Mouse (Mus musculus): Measurements from ENCODE around the gene Tm4sf5.

DNA sequence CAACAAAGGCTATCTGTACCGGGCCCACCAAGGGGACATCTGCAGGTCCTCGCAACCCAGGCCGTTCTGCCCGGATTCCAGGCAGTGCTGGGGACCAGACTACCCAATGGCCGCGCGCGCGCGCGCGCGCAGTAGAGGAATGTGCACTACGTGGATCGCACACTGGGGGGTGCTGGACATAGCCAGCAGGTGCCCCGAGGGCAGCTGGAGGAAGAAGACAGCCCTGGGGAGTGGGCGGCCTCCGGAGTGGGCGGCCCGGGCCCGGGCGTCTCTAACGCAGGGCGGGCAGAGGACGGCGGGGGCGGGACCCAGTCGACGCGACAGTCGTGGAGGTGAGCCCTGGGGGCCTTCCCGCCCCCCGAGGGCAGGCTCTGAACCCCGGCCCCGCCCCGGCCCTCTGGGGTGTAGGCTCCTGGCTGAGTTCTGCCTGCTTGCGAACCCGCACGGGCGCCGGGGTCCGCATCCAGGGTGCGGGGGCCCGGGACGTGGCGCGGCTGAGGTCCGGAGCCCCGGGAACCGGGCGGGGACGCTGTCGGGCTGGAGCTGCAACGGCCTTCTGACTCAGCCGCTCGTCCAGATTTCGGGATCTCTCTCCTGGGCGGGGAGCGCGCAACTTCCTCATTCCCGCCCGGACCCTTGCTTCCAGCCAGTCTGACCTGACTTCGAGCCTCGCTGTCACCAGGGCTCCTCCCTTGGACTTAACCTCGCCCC, 35.0 kb downstream of the Tm4sf5 start, which contains the start of gene Pld2:
- peak; percentile 57 for TF ChIP-seq CTCF (IDR thresholded peaks at IDR 0.05; ENCODE audit: insufficient read depth, low read length)
- TF ChIP-seq POLR2A (IDR thresholded peaks at IDR 0.05; ENCODE audit: borderline replicate concordance, extremely low read depth, low read depth, low read length), result peak; percentile 59; the same call in 1 of the 2 replicates
